Mouse (Mus musculus): ENCODE measurements around the gene Cst11.
"Not testable (repeated sequence)": the region's sequence is repeated elsewhere in the genome, so short reads cannot be mapped to it uniquely, and the experiment has no call there.

The Cst11 gene

GRCm38 (mm10) chr2:148771397-148771796, at the start of gene Cst11:
Gene Cst11 (minus strand): TSS chr2:148771497.
- not testable (repeated sequence) for DNase-seq

GRCm38 (mm10) chr2:148819909-148820308, 48.6 kb upstream of the Cst11 start, which contains the start of gene Cst13:
Gene Cst13 (plus strand): TSS chr2:148820081.
- no peak for DNase-seq

DNA sequence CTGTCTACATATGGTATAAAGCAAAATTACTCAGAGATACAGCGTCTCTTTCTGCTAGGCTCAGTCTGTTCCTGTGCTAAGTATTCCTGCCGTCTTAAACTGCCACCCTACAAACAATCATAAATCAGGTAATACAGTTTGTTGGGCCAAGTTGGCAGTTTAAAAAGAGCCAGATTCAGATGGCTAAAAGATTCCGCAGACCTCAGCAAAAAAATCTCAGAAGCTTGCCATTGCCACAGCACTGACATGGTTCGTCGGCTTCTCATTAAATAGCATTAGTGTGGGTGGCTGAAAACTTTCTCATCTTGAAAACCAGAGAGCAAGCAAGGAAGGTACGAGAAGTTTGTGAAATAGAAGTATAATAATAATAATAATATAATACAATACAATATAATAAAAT, 35.4 kb upstream of the Cst11 start:
- DNase-seq = no peak

- peak; percentile 77 to 84 for DNase-seq
Measured at GRCm38 (mm10) chr2:148801491-148801921, 30.2 kb upstream of the Cst11 start.

DNA sequence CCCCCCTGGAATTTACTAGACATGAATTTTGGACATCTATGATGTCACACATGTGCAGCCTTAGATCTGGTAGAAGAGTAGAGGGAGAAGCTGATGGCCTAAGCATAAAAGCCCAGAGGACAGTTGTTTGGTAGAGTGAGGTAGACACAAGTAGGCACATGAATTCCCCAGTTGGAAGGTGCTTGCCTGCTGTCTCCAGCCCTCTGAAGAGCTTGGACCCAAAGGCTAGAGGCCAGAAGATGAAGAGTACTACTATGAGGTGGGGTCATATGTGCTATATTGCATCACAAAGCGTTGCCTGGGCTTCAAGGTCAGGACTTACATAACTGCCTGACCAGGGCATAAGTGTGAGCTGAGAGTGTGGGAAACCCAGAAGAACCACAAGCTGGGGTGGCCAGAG, 27.2 kb upstream of the Cst11 start, which contains the start of gene Cst8:
TSS of gene Cst8 (plus strand) at position 301 of the 400 bp plus-strand sequence.
- no peak for DNase-seq

- peak; percentile 2 to 9 for DNase-seq
Measured at GRCm38 (mm10) chr2:148789142-148789541, 17.8 kb upstream of the Cst11 start, which contains the start of gene Cst12. Gene Cst12 (plus strand): TSS chr2:148789361.

DNA sequence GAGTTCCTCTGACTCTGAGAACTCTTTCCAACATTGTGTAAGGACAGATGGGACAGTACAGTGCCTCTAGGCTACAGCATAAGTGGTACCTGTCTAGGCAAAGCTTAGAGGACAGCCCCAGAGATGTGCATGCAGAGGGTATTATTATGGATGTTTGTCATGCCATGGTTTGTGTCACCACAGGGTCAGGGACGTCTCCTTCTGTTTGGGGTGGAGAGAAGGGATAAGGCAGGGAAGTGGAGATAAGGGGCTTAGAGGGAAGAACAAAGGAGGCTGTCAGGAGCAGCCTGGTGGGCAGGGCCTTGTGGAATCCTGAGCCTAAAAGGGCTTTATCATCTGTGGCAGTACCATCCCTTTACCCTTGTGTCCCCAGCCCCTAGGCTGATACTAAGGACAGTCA, 10.4 kb upstream of the Cst11 start, which contains the start of gene 8030411F24Rik:
TSS of gene 8030411F24Rik (plus strand) at position 301 of the 400 bp plus-strand sequence.
- DNase-seq = no peak

GRCm38 (mm10) chr2:148763648-148764388, 7.5 kb downstream of the Cst11 start:
- DNase-seq = no peak

DNA sequence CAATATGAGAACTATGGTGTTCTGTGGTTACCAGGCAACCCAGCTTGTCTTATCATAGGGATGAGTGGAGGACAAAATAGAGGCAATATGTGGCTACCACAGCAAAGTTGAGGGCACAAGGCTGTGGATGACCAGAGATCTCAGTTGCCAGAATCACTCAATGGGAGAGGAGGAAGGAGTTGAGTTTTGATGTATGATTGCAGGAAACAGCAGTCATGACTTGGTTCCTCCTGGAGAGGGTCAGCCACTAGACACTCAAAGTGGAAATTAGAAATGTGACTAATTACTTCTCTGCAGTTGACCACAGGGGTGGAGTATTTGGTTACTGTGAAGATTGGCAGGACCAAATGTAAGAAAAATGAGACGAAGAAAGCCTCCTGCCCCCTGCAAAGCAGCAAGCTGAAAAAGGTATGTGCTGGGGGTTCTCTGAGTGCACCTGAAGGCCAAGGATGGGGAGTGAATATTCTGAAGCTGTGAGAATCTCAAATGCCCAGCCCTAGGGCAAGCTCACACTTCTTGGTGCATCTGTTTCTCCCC, 16.9 kb downstream of the Cst11 start:
- DNase-seq = no peak

DNA sequence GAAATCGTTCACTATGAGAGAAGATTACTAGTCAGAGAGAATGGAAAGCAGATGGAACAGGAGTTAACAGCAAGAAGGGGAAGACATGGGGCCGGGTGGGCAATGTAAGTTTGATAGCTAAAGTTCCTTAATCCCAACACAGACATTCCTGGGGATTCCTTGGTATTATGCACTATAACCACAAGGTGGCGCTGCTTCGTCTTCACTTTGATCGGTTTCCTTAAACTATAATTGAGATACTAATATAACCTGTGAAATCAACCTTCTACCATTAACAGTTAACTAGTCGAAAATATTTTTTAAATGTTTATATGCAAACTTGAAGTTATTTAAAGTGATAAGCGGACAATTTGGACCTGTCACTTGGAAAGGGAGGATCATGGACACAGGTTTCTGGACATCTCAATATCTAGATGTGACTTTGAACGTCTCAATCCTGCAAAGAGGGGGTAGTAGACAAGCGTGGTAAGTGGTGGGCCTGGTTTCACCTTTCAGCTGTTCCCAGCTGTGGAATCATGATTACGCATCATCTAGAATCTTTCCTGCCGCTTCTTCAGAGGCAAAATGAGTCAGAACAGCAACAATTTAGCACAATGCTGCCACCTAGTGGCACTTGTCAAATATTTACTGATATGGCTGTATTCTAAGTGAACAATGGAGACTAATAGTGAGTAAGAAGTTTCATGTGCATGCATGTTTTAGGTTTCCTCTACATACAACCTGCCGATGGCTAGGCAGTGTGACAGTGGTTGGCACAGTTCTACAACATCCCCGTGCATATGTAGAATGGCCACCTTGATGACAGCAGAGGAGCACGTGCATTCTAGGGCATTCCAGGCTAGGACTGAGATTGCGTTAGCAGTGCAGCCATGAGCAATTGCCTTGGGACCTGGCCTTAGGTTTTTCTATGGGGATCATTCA, 19.1 kb downstream of the Cst11 start:
- DNase-seq = peak; percentile 87 to 88

DNA sequence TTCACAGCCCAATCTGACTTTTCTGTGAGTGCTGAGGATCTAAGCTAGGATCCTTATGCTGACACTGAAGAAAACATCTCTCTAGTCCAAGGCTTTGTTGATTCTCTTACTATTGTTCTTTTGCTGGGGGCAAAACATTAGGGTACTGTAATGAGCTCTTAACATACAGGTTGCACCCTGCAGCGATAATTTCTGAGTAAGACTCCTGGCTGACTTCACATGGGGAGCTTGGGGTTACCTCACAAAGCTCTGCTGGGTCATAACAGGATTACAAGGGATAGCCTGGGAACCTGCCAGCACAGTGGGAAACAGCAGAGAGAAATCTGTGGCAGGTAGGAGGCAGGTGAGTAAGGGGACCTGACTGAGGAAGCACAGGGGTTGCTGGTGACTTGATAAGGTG, 21.2 kb downstream of the Cst11 start, which contains the start of gene Cstl1:
TSS of gene Cstl1 (plus strand) at position 301 of the 400 bp plus-strand sequence.
- no peak for DNase-seq

- peak; percentile 44 to 45 for DNase-seq
Measured at GRCm38 (mm10) chr2:148743846-148744407, 27.4 kb downstream of the Cst11 start.

DNA sequence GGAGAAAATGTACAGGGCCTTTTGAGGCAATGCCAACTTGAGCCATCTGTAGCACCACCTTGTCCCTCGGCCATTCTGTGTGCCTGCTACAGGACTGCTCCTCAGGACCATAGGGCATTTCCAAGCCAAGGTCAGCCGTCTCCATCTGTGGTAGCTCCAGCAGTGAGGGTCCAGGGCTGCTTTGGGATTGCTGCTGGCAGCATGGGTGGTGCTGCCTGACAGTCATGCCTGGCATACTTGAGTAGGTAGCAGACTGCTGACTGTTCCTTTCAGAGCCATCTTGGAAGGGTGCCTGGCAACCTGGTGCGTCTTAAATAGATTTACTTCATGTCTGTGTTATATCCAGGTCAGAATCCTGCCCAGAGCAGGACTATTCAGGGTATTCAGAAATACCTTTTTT, 28.3 kb downstream of the Cst11 start:
- peak; percentile 93 to 95 for DNase-seq

DNA sequence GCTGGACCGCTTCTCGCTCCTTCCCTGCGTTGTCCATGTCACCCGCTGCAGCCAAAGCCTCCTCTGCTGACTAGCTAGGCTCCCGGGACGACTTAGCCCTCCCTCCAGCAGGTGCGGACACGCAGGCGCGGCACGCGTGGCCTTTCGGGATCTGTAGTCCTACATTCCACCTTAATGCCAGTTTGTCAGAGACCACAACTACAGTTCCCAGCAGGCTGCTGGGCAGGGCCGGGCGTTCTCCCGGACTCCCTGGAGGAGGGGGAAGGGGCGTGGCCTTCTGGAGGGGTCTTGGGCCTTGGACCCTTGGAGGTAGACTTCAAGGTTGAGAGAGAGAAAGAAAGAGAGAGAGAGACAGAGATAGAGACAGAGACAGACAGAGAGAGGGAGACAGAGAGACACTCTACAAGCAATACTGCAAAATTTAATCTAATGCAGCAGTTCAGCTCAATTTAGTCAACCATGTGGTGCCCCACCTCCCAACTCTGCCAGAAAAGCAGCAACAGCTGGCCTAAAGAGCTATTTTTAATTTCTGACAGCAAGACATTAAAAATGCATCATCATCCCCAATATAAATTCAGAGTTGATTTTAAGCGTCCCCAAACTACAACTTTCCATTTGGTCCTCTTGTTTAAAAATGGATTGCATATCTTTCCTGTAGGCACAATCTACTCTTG, 38.8 kb downstream of the Cst11 start, which contains the start of gene Napb:
TSS of gene Napb (minus strand) at position 141 of the 674 bp plus-strand sequence.
- peak; percentile 95 to 97 for DNase-seq

GRCm38 (mm10) chr2:148731614-148732326, 39.5 kb downstream of the Cst11 start:
- peak; percentile 71 to 75 for DNase-seq

GRCm38 (mm10) chr2:148719271-148719995, 51.9 kb downstream of the Cst11 start:
- DNase-seq = no peak

Measured in cerebellum, postnatal 10 days (tissue).